Mouse (Mus musculus) midbrain, embryonic 14.5 days (tissue): ENCODE results near the gene Wrnip1. TPM values are rescaled to one million over a fixed set of nuclear protein-coding genes. Genes with fewer than 3 reads are reported as not detected.
A peak's percentile ranks its signal among the peaks of the same experiment; 100 is the strongest.

Experiments
- ATAC-seq: fragments of 200-750 bp; cut with Nextera tagmentation; 2 replicates; pipeline ENCODE4 v1.8.0; 2017; ENCODE audit warnings: moderate number of reproducible peaks, moderate library complexity; ENCODE audit not compliant: low FRiP score, low TSS enrichment
- DNase-seq: peaks from one replicate; pipeline ENCODE4 v3.0.0-alpha.2; 2015
- H3K27ac ChIP-seq: fragments of 300-500 bp; sonication (generic); replicated peaks from 2 replicates; pipeline ENCODE4 v1.5.1; 2014; ENCODE audit warnings: mild to moderate bottlenecking, low read depth, low read length, moderate library complexity
- H3K27me3 ChIP-seq: fragments of 300-500 bp; sonication (generic); 2 replicates; pipeline ENCODE4 v1.6.1; 2014; ENCODE audit warnings: low read length, control low read depth, mixed read lengths; ENCODE audit not compliant: control insufficient read depth, insufficient read depth
- H3K36me3 ChIP-seq: fragments of 300-500 bp; sonication (generic); 2 replicates; pipeline ENCODE4 v1.6.1; 2014; ENCODE audit warnings: low read length, control low read depth; ENCODE audit not compliant: control insufficient read depth, insufficient read depth
- H3K4me1 ChIP-seq: fragments of 300-500 bp; sonication (generic); 2 replicates; pipeline ENCODE4 v1.6.1; 2014; ENCODE audit warnings: mild to moderate bottlenecking, antibody characterized with exemption, low read length, control low read depth; ENCODE audit not compliant: control insufficient read depth, insufficient read depth
- H3K4me2 ChIP-seq: fragments of 300-500 bp; sonication (generic); 2 replicates; pipeline ENCODE4 v1.6.1; 2014; ENCODE audit warnings: mild to moderate bottlenecking, low read length, moderate library complexity
- H3K4me3 ChIP-seq: fragments of 300-500 bp; sonication (generic); replicated peaks from 2 replicates; pipeline ENCODE4 v1.5.1; 2014; ENCODE audit warnings: low read depth, low read length
- H3K9ac ChIP-seq: fragments of 300-500 bp; sonication (generic); replicated peaks from 2 replicates; pipeline ENCODE4 v1.6.1; 2014; ENCODE audit warnings: mild to moderate bottlenecking, low read length, moderate library complexity
- H3K9me3 ChIP-seq: fragments of 300-500 bp; sonication (generic); 2 replicates; pipeline ENCODE4 v1.6.1; 2016; ENCODE audit warnings: low read length, control low read depth, mixed read lengths; ENCODE audit not compliant: control insufficient read depth
- WGBS: fragments of 180-500 bp; shearing (Covaris S2); extraction: QIAGEN DNeasy Blood & Tissue Kit; methylation state at CpG from one replicate; pipeline ENCODE4 v1.1.7; 2014; 5-methylcytosine and 5-hydroxymethylcytosine counted together
- polyA plus RNA-seq: library from polyadenylated mRNA; unstranded; fragments of >200 nt; fragmentation: Nextera tagmentation; extraction: Ambion mirVana; gene quantifications from 2 replicates; pipeline ENCODE4 v1.2.1, GENCODE M21; 2014

Gene Wrnip1
- polyA plus RNA-seq, 1 experiment from 2014 or later = 26.5 TPM

DNA sequence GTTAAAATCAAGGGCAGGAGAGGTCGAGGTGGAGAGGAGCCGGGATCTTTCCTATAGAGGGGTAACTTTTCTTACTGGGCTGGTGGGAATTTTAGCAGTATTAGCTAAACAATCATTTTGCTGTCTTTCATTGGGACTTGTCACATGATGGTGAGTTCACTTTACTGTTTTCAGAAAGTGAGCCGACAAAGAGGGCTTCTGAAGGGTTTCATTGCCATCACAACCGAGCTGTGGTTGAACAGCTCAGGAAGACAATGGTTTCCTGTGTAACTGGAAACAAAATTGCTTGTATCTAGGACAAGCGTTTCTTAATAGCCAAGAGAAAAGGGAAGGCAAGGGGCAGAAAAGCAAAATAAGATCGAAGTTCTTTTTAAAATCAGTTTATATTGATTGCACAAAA, 31.4 kb downstream of the Wrnip1 start:
- Histone ChIP-seq H3K4me2 (no peak overlapping the region), H3K36me3 (no peaks in the 10 kb centered on the region), H3K27me3 (no peaks in the 10 kb centered on the region), H3K9me3 (no peaks in the 10 kb centered on the region), H3K4me1 (no peaks in the 10 kb centered on the region), H3K4me3 (no peak overlapping the region), H3K9ac (no peak overlapping the region), H3K27ac (no peak overlapping the region)
- ATAC-seq = no peak
- 75% methylated on average over 6 of the region's 6 CpGs for WGBS
- no peak for DNase-seq

DNA sequence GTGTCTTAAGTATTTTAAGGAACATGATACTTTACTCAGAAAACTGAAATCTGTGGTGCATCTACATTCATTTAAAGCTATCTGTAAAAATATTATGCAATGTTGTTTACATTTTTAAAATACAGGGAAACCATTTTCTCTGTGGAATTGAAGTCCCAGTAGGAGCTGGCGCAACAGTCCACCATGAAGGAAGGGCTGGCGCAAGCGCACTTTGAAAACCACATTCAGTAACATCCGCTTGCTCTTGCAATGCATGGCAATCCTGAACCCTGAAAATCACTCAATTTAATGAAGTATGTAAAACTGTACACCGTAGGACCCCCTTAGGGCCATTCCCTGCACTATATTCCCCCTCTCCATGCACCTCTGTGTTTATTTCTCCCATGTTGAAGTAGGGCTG, 32.7 kb downstream of the Wrnip1 start:
- DNase-seq (no peak), ATAC-seq (no peak)
- H3K27me3 ChIP-seq = no peaks in the 10 kb centered on the region
- 96% methylated on average over 5 of the region's 5 CpGs for WGBS
- H3K9me3 ChIP-seq = no peaks in the 10 kb centered on the region
- H3K27ac ChIP-seq = no peak overlapping the region
- H3K4me1 ChIP-seq = no peaks in the 10 kb centered on the region
- no peak overlapping the region for H3K4me2 ChIP-seq
- no peak overlapping the region for H3K4me3 ChIP-seq
- no peak overlapping the region for H3K9ac ChIP-seq
- H3K36me3 ChIP-seq = no peaks in the 10 kb centered on the region

DNA sequence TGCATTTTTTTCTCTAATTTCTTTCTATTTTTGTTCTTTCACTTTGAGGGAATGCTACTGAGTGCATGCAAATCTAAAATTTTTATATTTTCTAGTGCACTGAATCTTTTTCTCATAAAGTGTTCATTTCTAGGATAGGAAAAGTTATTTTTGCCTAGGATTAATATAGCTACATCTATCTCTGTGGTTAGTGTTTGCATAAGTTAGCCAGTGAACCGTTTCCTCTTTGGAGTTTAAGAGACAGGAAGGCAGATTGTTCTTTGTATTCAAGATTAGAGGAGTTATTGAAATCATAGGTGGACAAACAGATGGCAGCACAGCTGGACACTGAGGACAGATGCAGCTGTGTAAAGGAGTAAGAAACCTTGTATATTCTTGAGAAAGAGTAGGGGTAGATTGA, 37.5 kb downstream of the Wrnip1 start:
- H3K4me2 ChIP-seq = no peak overlapping the region
- ATAC-seq = no peak
- H3K27ac ChIP-seq = no peak overlapping the region
- H3K36me3 ChIP-seq = no peaks in the 10 kb centered on the region
- no peak overlapping the region for H3K4me3 ChIP-seq
- H3K4me1 ChIP-seq = no peaks in the 10 kb centered on the region
- H3K9ac ChIP-seq = no peak overlapping the region
- H3K9me3 ChIP-seq = no peaks in the 10 kb centered on the region
- 41% methylated on average over 1 of the region's 1 CpGs for WGBS
- DNase-seq = no peak
- H3K27me3 ChIP-seq = no peaks in the 10 kb centered on the region

DNA sequence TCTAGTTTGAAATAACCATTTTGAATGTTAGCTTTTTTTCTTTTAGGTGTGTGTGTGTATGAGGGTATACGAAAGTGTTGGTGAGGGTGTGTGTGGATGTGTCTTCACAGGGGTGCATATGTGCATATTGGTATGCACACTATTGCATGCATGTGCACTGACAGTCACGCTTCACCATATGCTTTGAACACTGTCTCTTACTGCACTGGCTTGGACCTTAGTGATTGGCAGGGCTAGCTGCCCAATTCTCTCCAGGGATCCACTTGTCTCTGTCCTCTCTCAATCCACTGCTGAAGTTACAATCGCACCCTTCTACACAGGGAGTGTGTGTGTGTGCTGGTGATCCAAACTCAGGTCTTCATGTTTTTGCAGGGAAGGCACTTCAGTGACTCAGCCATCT, 39.5 kb downstream of the Wrnip1 start:
- WGBS = 90% methylated on average over 3 of the region's 3 CpGs

DNA sequence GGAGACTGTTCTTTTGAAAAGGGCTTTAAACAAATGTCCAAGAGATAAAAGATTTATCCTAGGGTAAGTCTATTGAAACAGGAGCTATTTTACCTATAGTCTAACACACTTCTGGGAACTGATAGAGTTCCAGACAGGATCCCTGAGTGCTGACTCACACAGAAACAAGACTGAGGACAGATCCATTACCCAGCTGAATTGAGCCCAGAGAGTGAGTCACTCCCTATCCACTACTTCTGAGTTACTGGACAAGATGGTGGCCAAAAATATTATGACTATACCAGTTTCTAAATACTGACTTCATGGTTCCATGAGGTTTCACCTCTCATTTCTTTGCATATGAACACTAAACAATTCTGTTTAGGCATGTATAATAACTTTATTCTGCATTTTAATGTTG, 44.4 kb downstream of the Wrnip1 start:
- peaks cover 3% of the 10 kb centered on the region; the same call in 1 of the 2 replicates for H3K27me3 ChIP-seq
- H3K4me3 ChIP-seq = no peak overlapping the region
- ATAC-seq = no peak
- H3K4me2 ChIP-seq = no peak overlapping the region
- no peaks in the 10 kb centered on the region for H3K36me3 ChIP-seq
- H3K9ac ChIP-seq = no peak overlapping the region
- H3K27ac ChIP-seq = no peak overlapping the region
- H3K9me3 ChIP-seq = no peaks in the 10 kb centered on the region
- H3K4me1 ChIP-seq = no peaks in the 10 kb centered on the region
- no peak for DNase-seq

More for the DNA sequence above, 39.5 kb downstream of the Wrnip1 start:
- Histone ChIP-seq H3K9me3 (no peaks in the 10 kb centered on the region), H3K4me2 (no peak overlapping the region), H3K27ac (no peak overlapping the region), H3K36me3 (no peaks in the 10 kb centered on the region), H3K4me1 (no peaks in the 10 kb centered on the region), H3K9ac (no peak overlapping the region), H3K4me3 (no peak overlapping the region), H3K27me3 (no peaks in the 10 kb centered on the region)
- no peak for DNase-seq
- no peak for ATAC-seq

DNA sequence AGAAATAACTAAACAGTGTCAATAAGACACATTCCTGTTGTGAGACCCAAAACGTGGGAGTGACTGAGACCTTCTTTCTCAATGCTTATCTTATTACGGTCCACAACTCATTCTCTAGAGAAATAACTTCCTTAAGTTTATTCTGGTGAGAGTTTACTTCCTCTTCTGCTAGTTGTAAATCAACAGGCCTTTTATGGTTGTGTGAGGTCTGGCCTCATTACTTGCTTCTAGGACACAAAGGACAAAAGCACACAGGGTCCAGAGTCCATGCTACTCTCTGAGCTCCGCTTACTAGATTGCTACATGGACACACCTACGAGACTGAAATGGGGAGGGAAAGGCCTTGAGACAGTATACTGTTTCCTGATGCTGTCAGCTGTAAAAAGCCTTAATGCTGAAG, 47.3 kb downstream of the Wrnip1 start:
- peaks cover 2% of the 10 kb centered on the region; the same call in 1 of the 2 replicates for H3K4me1 ChIP-seq
- no peak overlapping the region for H3K9ac ChIP-seq
- DNase-seq = no peak
- H3K4me3 ChIP-seq = no peak overlapping the region
- ATAC-seq = no peak
- H3K36me3 ChIP-seq = no peaks in the 10 kb centered on the region
- peaks cover 3% of the 10 kb centered on the region; the same call in 1 of the 2 replicates for H3K27me3 ChIP-seq
- WGBS = 86% methylated on average over 4 of the region's 4 CpGs
- no peaks in the 10 kb centered on the region for H3K9me3 ChIP-seq
- no peak overlapping the region for H3K4me2 ChIP-seq
- no peak overlapping the region for H3K27ac ChIP-seq

DNA sequence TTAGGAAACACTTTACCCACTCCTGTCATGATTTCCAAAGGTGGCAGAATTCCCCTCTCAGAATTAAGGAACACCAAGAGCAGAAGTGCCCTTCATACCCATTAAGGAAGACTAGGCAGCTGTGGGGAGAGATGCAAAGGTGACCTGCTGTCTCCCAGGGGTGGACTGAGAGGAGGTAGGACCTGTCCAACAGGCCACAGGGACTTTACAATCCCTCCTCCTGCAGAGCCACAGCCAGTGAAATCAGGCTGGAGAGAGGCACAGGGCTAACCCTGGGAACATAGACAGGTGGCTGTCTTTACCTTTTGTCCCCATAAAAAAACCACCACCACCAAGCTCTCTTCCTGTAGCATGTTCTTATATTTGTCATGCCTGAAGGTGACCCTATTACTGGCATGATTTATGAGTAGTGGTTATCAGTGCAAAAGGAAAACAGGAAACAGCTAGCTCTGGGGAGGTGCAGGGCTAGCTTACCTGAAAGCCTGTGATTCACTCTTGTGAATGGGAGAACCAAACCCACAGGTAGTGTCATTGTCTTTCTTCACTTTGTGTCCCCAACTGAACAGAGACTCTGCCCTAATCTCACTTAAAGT, 47.8 kb downstream of the Wrnip1 start:
- ATAC-seq (no peak), DNase-seq (no peak)
- Histone ChIP-seq H3K9ac (no peak overlapping the region), H3K4me3 (no peak overlapping the region), H3K4me2 (no peak overlapping the region), H3K27ac (no peak overlapping the region), H3K27me3 (peaks cover 4% of the 10 kb centered on the region; the same call in 1 of the 2 replicates), H3K36me3 (no peaks in the 10 kb centered on the region), H3K4me1 (peaks cover 2% of the 10 kb centered on the region; the same call in 1 of the 2 replicates), H3K9me3 (no peaks in the 10 kb centered on the region)

DNA sequence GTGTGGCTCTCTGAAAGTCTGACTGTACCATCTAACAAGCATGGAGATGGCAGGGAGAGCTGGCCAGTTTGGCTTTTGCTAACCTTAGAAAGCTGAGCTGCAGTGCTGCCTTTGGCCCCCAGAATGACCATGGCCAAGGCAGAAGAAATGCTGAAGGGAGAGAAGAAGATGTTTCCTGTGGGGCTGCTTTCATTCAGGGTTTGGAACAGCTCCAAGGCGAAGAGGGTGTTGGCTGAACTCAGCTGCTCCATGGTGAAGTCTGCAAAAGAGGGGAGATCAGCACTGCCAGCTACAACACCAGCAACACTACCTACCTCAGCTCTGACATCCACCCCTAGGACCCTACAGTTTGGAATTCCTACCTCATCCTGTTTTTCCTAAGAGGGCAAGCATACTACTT, 48.3 kb downstream of the Wrnip1 start:
- Histone ChIP-seq H3K9ac (no peak overlapping the region), H3K9me3 (no peaks in the 10 kb centered on the region), H3K36me3 (no peaks in the 10 kb centered on the region), H3K4me1 (peaks cover 2% of the 10 kb centered on the region; the same call in 1 of the 2 replicates), H3K4me2 (no peak overlapping the region), H3K27ac (no peak overlapping the region), H3K27me3 (peaks cover 5% of the 10 kb centered on the region; the same call in 1 of the 2 replicates), H3K4me3 (no peak overlapping the region)
- 80% methylated on average over 1 of the region's 1 CpGs for WGBS
- DNase-seq = no peak
- ATAC-seq = no peak

DNA sequence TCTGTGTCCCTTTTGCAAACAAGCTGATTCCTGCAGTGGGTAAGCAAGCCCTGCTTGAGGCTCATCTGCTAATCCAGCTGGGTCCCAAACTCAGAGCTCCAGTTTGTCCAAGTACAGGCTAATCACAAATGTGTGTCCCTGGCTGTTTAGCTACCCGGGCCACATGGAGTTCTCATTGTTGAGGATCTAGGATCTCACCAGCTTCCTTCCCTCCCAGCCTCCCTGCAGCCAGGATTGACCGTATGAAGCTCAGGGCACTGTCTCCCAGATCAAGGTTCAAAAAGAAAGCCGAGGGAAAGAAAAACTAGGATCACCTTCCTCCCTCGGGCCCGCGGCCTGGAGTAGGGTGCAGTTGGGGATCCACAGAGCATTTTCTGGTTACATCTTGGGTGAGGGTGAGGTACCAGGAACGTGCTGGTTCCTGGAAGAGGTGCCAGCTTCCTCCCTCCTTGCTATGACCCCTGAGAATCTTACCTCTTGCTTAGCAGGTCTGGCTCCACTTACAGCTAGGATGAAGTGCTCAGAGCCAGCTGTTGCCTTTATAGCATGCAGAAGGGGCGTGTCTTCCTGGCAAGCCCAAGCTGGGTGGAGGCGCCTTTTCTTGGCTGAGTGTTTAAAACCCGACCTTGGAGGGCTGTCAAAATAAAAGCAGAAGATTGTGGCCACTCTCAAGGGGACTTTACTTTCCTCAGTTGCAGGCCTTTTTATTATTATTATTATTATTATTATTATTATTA, 49.0 kb downstream of the Wrnip1 start, which contains the start of gene Serpinb1a:
Gene Serpinb1a, minus strand, starts transcription at position 518 of the 737 bp plus-strand sequence.
- Histone ChIP-seq H3K4me1 (peaks cover 2% of the 10 kb centered on the region; the same call in 1 of the 2 replicates), H3K27me3 (peaks cover 5% of the 10 kb centered on the region; the same call in 1 of the 2 replicates), H3K36me3 (no peaks in the 10 kb centered on the region), H3K9ac (no peak within 1 kb of the TSS), H3K27ac (no peak within 1 kb of the TSS), H3K4me3 (no peak within 1 kb of the TSS), H3K9me3 (no peaks in the 10 kb centered on the region), H3K4me2 (no peak within 1 kb of the TSS)
- 67% methylated on average over 10 of the region's 10 CpGs for WGBS
- peak; percentile 13 for DNase-seq
- ATAC-seq = no peak
